Mouse (Mus musculus): ENCODE results near the gene Inpp4b.

GRCm38 (mm10) chr8:81808406-81808805 is 466.1 kb downstream of the Inpp4b start:
- TF ChIP-seq POLR2A (IDR thresholded peaks at IDR 0.05; ENCODE audit: control insufficient read depth, extremely low read depth, insufficient read depth, low read length, poor library complexity) (no peak), CTCF (IDR thresholded peaks at IDR 0.05; ENCODE audit: borderline replicate concordance, control insufficient read depth, extremely low read depth, insufficient read depth, low read length, poor library complexity) (no peak)
